Mouse (Mus musculus) ES-E14 (cell line): ENCODE data around the gene Phactr4. TPM values are rescaled to one million over a fixed set of nuclear protein-coding genes. Genes with fewer than 3 reads are reported as not detected.

Experiments used
- DNase-seq: peaks from one replicate; pipeline ENCODE4 v3.0.0-alpha.2; 2013; ENCODE audit warnings: low read depth, low spot score
- H3K27ac ChIP-seq: 2 replicates; pipeline ENCODE4 v1.5.1; 2012; ENCODE audit warnings: low read depth, mild to moderate bottlenecking, low read length, moderate library complexity, mixed read lengths; ENCODE audit not compliant: poor library complexity, insufficient read depth, severe bottlenecking
- H3K36me3 ChIP-seq: 2 replicates; pipeline ENCODE4 v1.6.1; 2012; ENCODE audit warnings: mild to moderate bottlenecking, low read length, moderate library complexity, mixed read lengths; ENCODE audit not compliant: control insufficient read depth, poor library complexity, insufficient read depth, severe bottlenecking
- H3K4me1 ChIP-seq, 2 experiments: fragments of 150-350 bp in 1 of 2; sonication (generic) in 1 of 2; 2 replicates each; pipeline ENCODE4 v1.6.1; 2012; ENCODE audit warnings: low read length in 2 of 2, mild to moderate bottlenecking in 1 of 2, mixed read lengths in 1 of 2; ENCODE audit not compliant: control insufficient read depth in 2 of 2, insufficient read depth in 2 of 2, poor library complexity in 1 of 2
- H3K4me3 ChIP-seq, 2 experiments: fragments of 150-350 bp in 1 of 2; sonication (generic) in 1 of 2; 2 replicates each; pipeline ENCODE4 v1.5.1; 2012; ENCODE audit warnings: low read length in 2 of 2, low read depth in 1 of 2, mild to moderate bottlenecking in 1 of 2, mixed read lengths in 1 of 2; ENCODE audit not compliant: insufficient read depth in 1 of 2, poor library complexity in 1 of 2, severe bottlenecking in 1 of 2
- H3K9ac ChIP-seq: 2 replicates; pipeline ENCODE4 v1.6.1; 2012; ENCODE audit warnings: low read depth, mild to moderate bottlenecking, low read length, mixed read lengths; ENCODE audit not compliant: poor library complexity, insufficient read depth, severe bottlenecking
- H3K9me3 ChIP-seq: fragments of 150-350 bp; sonication (generic); 2 replicates; pipeline ENCODE4 v1.6.1; 2012; ENCODE audit warnings: low read depth, mild to moderate bottlenecking, low read length; ENCODE audit not compliant: control insufficient read depth, insufficient read depth
- CHD2 ChIP-seq: IDR thresholded peaks from 2 replicates; pipeline ENCODE4 v1.6.1; 2014; ENCODE audit warnings: mild to moderate bottlenecking, low read depth, low read length, inconsistent platforms
- HCFC1 ChIP-seq: IDR thresholded peaks from 2 replicates; pipeline ENCODE4 v1.6.1; 2012; ENCODE audit warnings: low read length, inconsistent platforms, borderline replicate concordance; ENCODE audit not compliant: insufficient read depth
- MAFK ChIP-seq: IDR thresholded peaks from 2 replicates; pipeline ENCODE4 v1.6.1; 2014; ENCODE audit warnings: mild to moderate bottlenecking, low read depth, low read length, inconsistent platforms; ENCODE audit not compliant: insufficient read depth
- ZC3H11A ChIP-seq: IDR thresholded peaks from 2 replicates; pipeline ENCODE4 v1.6.1; 2012; ENCODE audit warnings: low read depth, mild to moderate bottlenecking, inconsistent platforms, low read length, borderline replicate concordance
- ZNF384 ChIP-seq: IDR thresholded peaks from 2 replicates; pipeline ENCODE4 v1.6.1; 2012; ENCODE audit warnings: low read depth, low read length, inconsistent platforms
- in situ Hi-C, 2 experiments: fragments of 600-800 bp; cut with MboI; formaldehyde crosslinking; loops; one replicate each; pipeline ENCODE4 v1.15.1; 2025; ENCODE audit warnings: low sequenced_read_pairs in 2 of 2, inconsistent platforms in 1 of 2; ENCODE audit not compliant: unreplicated experiment in 2 of 2
- total RNA-seq: library from RNA; depleted of rRNA; stranded (reverse); fragments of 300-350 nt; gene quantifications from 2 replicates; pipeline ENCODE4 v1.2.3, GENCODE M21; 2012

Phactr4 gene
- total RNA-seq, 1 experiment: 7.8 TPM

- peaks cover 23% of the 10 kb centered on the region for H3K36me3 ChIP-seq
- in situ Hi-C loops: no loop called here
- peak overlapping the region; percentile 97 for H3K9ac ChIP-seq
- TF ChIP-seq MAFK (no peak), CHD2 (no peak), ZNF384 (no peak), HCFC1 (no peak), ZC3H11A (no peak)
- H3K9me3 ChIP-seq: no peaks in the 10 kb centered on the region
- peak overlapping the region; percentile 96 for H3K27ac ChIP-seq
- no peak for DNase-seq
- H3K4me3 ChIP-seq: peak overlapping the region; percentile 81 to 89
- H3K4me1 ChIP-seq: peaks cover 2 to 6% of the 10 kb centered on the region in 2 experiments; a peak in 2 of 4 replicates
These were observed 69.5 kb downstream of the Phactr4 start for GRCm38 (mm10) chr4:132352739-132353138.

DNA sequence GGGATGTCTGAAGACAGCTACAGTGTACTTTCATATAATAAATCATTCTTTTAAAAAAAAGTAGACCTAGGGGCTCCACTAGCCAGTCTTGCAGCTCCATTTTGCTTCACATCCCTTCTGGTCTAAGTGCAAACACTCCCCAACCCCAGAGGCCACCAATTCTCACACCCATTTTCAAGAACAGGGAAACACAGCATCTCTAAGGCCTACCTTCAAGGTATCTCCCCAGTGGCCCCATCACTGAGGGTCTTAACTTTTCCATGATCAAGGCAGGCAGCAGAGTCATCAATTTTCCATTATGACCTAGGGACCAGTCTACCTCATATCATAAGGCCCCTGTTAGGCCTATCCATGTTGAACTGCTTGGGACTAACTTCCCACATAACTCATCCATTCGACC, 70.9 kb downstream of the Phactr4 start:
- Histone ChIP-seq H3K4me3 (peak overlapping the region in 1 of 2 experiments; percentile 89; a peak in 2 of 4 replicates), H3K9me3 (no peaks in the 10 kb centered on the region), H3K4me1 (peaks cover 0 to 8% of the 10 kb centered on the region in 2 experiments; a peak in 2 of 4 replicates), H3K36me3 (peaks cover 23% of the 10 kb centered on the region), H3K27ac (peak overlapping the region; percentile 96; the same call in 1 of the 2 replicates), H3K9ac (peak overlapping the region; percentile 97)
- TF ChIP-seq HCFC1 (no peak), ZC3H11A (no peak), CHD2 (0 out of 2 replicates have a peak, but pooled peaks have one; percentile 55)
- no peak for DNase-seq
- in situ Hi-C loops: no loop called here

- Histone ChIP-seq H3K4me3 (peak overlapping the region in 1 of 2 experiments; percentile 89; a peak in 1 of 4 replicates), H3K9ac (peak overlapping the region; percentile 97; the same call in 1 of the 2 replicates), H3K36me3 (peaks cover 23% of the 10 kb centered on the region), H3K4me1 (peaks cover under 1 to 5% of the 10 kb centered on the region in 2 experiments; a peak in 3 of 4 replicates), H3K9me3 (no peaks in the 10 kb centered on the region), H3K27ac (peak overlapping the region; percentile 96; the same call in 1 of the 2 replicates)
- DNase-seq: no peak
- TF ChIP-seq ZNF384 (no peak), CHD2 (peak; percentile 70), MAFK (no peak)
- in situ Hi-C loops: no loop called here
These were observed 71.4 kb downstream of the Phactr4 start for GRCm38 (mm10) chr4:132350854-132351253.

DNA sequence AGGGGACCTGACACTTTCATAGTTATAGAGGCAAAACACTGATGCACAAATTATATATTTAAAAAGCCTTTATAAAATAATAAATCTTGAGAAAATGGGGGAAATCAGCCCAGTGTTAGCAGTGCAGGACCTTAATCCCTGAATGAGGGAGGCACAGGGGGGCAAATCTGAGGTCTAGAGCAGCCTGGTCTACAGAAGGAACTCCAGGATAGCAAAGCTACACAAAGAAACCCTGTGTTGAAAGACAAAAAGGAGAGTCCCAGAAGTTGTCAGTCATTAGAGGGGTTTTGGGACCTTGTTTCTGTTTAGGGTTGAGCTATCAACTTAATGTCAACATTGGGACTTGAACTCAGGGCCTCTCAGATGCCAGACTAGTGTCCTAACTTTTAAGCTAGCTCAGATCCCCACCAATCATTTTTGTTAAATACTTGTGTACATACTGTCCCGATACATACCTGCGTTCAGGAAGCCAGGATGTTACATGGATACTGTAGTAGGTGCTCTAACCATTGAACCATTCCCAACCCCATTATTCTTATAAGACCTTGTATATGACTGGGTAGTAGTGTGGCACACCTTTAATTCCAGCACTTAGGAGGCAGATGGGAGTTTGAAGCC, 72.1 kb downstream of the Phactr4 start:
- Histone ChIP-seq H3K27ac (no peak overlapping the region), H3K9ac (no peak overlapping the region; the same call in 1 of the 2 replicates), H3K9me3 (no peaks in the 10 kb centered on the region), H3K36me3 (peaks cover 23% of the 10 kb centered on the region), H3K4me3 (no peak overlapping the region), H3K4me1 (peaks cover 2 to 5% of the 10 kb centered on the region in 2 experiments; a peak in 3 of 4 replicates)
- TF ChIP-seq ZC3H11A (no peak), ZNF384 (no peak), MAFK (no peak), HCFC1 (no peak), CHD2 (no peak)
- in situ Hi-C loops: no loop called here
- DNase-seq: peak; percentile 71
